Mouse (Mus musculus) heart, postnatal 14 days (tissue): Measurements from ENCODE around the gene Mrgprb5. TPM values are rescaled to one million over a fixed set of nuclear protein-coding genes. Genes with fewer than 3 reads are reported as not detected.
"Not testable (repeated sequence)": the region's sequence is repeated elsewhere in the genome, so short reads cannot be mapped to it uniquely, and the experiment has no call there.

Source experiments
- DNase-seq, 2 experiments: peaks; one replicate each; pipeline ENCODE4 v3.0.0; 2021 to 2022
- intact Hi-C: fragments of 180-260 bp; cut with DNase I; formaldehyde crosslinking; loops from one replicate; pipeline ENCODE4 v1.15.1; 2025
- long read RNA-seq, 2 experiments: library from polyadenylated mRNA; stranded (forward); transcript quantifications; one replicate each; pipeline ENCODE4 v2.0.0; 2021
- total RNA-seq, 2 experiments: library from RNA; stranded (reverse); gene quantifications; 2 replicates each; pipeline ENCODE4 v1.2.3; 2021

The Mrgprb5 gene
- total RNA-seq = not detected
- long read RNA-seq, experiment 1 = 0 reads
- long read RNA-seq, experiment 2 = 0 reads

DNA sequence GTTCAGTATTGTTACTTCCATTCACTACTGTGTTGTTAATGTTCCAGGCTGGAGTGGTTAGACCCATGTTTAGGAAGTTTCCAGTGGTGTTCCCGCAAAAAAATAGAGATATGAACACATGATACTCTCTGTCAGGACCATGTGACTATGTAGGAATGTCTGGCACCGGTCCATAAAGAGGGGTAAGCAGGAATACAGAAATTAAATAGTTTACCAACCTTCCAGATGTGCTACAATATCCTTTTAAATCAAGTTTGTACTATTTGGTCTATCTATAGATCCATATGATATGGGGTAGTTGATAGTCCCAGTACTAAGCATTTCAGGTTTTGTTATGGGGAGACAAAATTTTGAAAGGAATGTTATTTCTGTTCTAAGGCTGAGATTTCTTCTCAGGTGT, at the start of gene Mrgprb5:
Gene Mrgprb5, minus strand, starts transcription at position 101 of the 400 bp plus-strand sequence.
- intact Hi-C loops = no loop called here
- no peak for DNase-seq

DNA sequence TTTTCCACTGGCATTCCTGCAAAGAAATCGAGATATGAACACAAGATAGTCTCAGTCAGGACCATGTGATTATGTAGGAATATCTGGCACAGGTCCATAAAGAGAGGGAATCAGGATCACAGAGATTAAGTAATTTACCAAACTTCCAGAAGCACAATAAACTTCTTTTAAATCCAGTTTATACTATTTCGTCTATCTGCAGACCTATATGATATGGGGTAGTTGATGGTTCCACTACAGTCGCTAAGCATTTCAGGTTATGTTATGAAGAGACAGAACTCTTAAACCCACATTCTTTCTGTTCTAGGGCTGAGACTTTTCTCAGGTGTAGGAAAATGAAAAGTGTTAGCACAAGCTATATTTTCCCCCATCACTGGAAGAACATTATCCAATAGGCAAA, 30.4 kb upstream of the Mrgprb5 start, which contains the start of gene Mrgprb4:
Gene Mrgprb4, minus strand, starts transcription at position 101 of the 400 bp plus-strand sequence.
- intact Hi-C loops = no loop called here
- DNase-seq = no peak

DNA sequence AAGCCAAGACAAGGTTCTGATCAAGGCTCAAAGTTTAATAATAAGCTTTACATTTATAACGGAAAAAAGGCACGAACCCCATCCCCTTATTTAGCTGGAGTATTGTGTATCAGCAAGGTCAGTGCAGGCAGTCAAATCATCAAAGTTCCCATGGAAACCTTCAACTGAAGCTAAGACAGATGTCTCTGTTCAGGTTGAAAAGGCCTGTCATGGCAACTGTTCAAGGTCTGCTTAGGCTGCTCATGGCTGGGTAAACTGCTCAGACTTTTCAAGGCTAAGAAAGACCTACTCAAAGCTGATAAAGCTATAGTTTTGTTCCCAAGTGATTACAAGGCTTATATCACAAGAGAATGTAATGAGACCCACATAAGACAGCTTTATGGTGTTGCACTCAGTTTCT, 1.3 kb downstream of the Mrgprb5 start:
- intact Hi-C loops = no loop called here
- no peak for DNase-seq

DNA sequence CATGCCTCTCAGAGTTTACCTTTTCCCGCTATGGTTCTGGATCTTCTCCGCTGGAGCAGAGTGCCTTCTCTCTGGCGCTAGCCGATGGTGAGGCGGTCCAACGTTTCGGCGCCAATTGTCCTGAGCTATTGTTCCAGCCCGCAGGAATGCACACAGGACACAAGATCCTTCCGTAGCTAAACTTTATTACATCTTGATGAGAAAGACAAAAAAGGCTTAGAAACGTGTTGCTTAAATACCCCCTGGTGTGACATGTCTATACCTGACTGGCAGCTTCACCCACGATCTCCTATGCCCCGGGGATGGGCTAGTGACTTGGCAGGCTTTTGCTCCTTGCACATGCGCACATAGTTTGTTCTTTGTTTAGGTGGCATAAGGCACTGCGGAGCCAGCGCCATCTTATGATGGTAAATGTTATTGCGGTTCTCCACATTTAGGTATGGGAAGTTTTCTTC, 30.5 kb downstream of the Mrgprb5 start:
- intact Hi-C loops = no loop called here
- DNase-seq = peak; percentile 5 to 23

DNA sequence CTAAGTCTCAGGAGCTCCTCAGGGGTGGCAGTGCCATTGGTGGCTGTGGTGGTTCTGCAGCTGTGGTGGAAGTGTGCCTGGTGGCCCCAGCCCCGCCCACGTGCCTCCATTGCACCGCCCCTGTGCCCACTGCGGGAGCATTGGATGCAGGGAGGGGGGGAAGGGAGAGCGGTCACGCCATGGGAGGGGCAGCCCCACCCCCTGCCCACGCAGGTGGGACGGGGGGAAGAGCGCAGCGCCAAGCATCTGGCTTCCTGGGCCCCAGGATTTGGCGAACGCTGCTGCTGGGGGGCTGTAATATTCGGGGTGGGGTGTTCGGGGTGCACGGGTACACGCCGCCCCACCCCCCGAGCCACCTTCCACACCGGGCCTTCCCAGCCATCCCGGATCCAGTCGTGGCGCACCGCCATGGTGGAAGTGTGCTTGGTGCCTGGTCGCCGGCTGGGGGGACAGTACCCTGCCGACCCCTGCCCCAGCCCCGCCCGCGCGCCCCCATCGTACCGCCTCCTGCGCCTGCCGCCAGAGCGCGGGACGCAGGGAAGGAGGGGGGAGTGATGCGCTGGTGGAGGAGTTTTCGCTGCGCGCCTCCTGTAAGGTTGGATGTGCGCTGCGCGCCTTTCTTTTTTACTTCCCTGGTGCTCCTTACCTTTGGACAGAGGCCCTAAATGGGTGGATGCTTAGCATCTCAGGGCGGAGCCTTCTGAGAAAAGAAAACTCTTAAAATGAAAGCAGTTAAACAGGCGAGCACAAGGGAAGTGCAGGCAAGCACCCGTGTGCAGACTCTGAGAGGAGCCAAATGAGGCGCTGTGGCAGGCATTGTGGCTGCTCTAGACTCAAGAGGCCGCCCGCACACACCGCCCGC, 31.4 kb downstream of the Mrgprb5 start:
- intact Hi-C loops = no loop called here
- peak; percentile 13 to 18 for DNase-seq

DNA sequence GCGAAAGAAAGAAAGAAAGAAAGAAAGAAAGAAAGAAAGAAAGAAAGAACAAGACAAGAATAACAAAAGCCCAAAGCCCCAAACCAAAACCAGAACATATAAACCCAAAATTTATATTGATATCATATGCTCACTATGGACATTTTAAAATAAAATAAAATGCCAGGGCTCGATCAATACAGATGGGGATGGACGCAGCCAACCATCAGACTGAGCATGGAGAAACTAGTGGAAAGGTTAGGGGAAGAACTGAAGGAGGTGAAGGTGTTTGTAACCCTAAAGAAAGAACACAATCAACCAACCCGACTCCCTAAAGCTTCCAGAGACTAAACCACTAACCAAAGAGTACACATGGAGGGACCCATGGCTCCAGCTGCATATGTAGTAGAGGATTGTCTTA, 36.1 kb downstream of the Mrgprb5 start:
- DNase-seq = no peak
- intact Hi-C loops = no loop called here

DNA sequence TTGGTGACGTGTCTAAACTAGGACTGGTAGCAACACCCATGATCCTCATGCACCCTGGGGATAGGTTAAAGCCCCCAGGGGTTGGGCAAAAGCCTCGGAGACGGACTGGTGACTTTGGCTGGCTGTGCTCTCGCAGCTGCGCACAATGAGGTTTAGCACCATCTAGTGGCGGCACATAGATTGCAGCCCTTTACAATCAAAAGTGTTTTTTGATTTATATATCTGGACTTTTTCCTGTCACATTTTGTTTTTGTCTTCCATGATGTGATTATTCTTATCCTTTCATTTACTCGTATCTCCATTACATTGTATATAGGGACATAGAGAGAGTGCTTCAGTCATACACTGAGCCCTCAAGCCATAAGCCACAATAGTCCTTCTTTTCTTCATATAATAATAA, 36.6 kb downstream of the Mrgprb5 start:
- DNase-seq = peak in 1 of 2 experiments; percentile 10
- intact Hi-C loops = not testable (repeated sequence)

DNA sequence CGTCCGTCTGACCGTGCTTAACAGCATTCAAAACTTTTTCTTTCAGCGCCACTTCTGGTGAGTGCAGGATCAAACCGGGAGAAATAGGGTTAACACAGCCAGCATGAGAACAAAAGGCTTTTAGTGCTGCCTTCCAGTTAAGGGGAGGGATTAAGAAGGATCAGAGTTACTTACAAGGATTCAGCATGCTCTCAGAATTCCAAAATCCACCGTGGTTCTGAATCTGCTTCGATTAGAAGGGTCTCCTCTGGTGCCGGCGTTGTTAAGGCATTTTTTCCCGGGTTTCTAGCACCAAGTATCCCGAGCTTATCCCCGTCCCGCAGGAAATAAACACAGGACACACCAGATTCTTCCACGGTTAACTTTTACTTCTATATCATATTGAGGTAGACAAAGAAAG, 37.0 kb downstream of the Mrgprb5 start:
- DNase-seq, intact Hi-C loops: not testable (repeated sequence)

DNA sequence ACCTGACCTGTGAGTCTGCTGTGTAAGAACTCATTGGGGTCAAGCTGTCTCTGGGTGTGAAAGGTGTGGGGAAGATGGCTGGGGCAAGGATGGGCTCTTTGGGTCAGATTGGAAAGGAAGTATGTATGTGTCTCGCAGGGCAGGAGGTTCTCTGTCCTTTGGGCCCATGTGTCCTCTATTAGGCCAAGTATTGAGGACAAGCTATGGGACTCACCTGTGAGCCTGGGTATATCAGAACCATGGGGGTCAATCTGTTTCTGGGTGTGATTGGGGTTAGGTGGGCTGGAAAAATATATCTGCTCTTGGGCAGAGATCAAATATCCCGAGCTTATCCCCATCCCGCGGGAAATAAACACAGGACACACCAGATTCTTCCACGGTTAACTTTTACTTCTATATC, 45.0 kb downstream of the Mrgprb5 start:
- no peak for DNase-seq
- intact Hi-C loops = no loop called here

Other genes starting within 250 kb of the Mrgprb5 start
- gene Mrgpra4, start 186.9 kb downstream of the Mrgprb5 start, total RNA-seq = not detected
- gene Mrgprx1, start 141.4 kb downstream of the Mrgprb5 start, total RNA-seq = not detected
- gene Mrgprb4, start 30.3 kb upstream of the Mrgprb5 start, total RNA-seq = not detected
- not detected for gene Mrgprb8, start 219.5 kb upstream of the Mrgprb5 start, total RNA-seq